Mouse (Mus musculus) limb, embryonic 14.5 days (tissue): ENCODE data around the gene Magohb. TPM values are rescaled to one million over a fixed set of nuclear protein-coding genes. Genes with fewer than 3 reads are reported as not detected.

Source experiments
- ATAC-seq: fragments of 200-750 bp; cut with Nextera tagmentation; 2 replicates; pipeline ENCODE4 v1.8.0; 2017; ENCODE audit warnings: low read depth, moderate number of reproducible peaks, moderate TSS enrichment; ENCODE audit not compliant: low FRiP score
- DNase-seq: peaks from one replicate; pipeline ENCODE4 v3.0.0-alpha.2; 2015; ENCODE audit warnings: low spot score
- H3K27ac ChIP-seq: fragments of 300-500 bp; sonication (generic); replicated peaks from 2 replicates; pipeline ENCODE4 v1.5.1; 2014; ENCODE audit warnings: low read depth, mild to moderate bottlenecking, low read length, moderate library complexity, mixed read lengths
- H3K27me3 ChIP-seq: fragments of 300-500 bp; sonication (generic); 2 replicates; pipeline ENCODE4 v1.6.1; 2014; ENCODE audit warnings: low read length, mixed read lengths; ENCODE audit not compliant: control insufficient read depth, insufficient read depth
- H3K36me3 ChIP-seq: fragments of 300-500 bp; sonication (generic); 2 replicates; pipeline ENCODE4 v1.6.1; 2014; ENCODE audit warnings: mild to moderate bottlenecking, low read length, moderate library complexity, mixed read lengths; ENCODE audit not compliant: control insufficient read depth, insufficient read depth
- H3K4me1 ChIP-seq: fragments of 300-500 bp; sonication (generic); 2 replicates; pipeline ENCODE4 v1.6.1; 2014; ENCODE audit warnings: antibody characterized with exemption, low read length, mixed read lengths; ENCODE audit not compliant: control insufficient read depth, insufficient read depth
- H3K4me2 ChIP-seq: fragments of 300-500 bp; sonication (generic); replicated peaks from 2 replicates; pipeline ENCODE4 v1.6.1; 2014; ENCODE audit warnings: low read depth, mild to moderate bottlenecking, low read length, moderate library complexity; ENCODE audit not compliant: severe bottlenecking
- H3K4me3 ChIP-seq: fragments of 300-500 bp; sonication (generic); replicated peaks from 2 replicates; pipeline ENCODE4 v1.5.1; 2014; ENCODE audit warnings: low read length
- H3K9ac ChIP-seq: fragments of 300-500 bp; sonication (generic); 2 replicates; pipeline ENCODE4 v1.6.1; 2014; ENCODE audit warnings: mild to moderate bottlenecking, low read depth, low read length, moderate library complexity; ENCODE audit not compliant: severe bottlenecking
- H3K9me3 ChIP-seq: fragments of 300-500 bp; sonication (generic); 2 replicates; pipeline ENCODE4 v1.6.1; 2016; ENCODE audit warnings: low read length; ENCODE audit not compliant: control insufficient read depth
- POLR2A ChIP-seq: fragments of 200-500 bp; IDR thresholded peaks from 2 replicates; pipeline ENCODE4 v1.8.0; 2012; ENCODE audit warnings: inconsistent platforms, mild to moderate bottlenecking, moderate library complexity, borderline replicate concordance; ENCODE audit not compliant: insufficient read depth, insufficient read length; ENCODE audit errors: extremely low read depth
- WGBS: fragments of 180-500 bp; shearing (Covaris S2); extraction: QIAGEN DNeasy Blood & Tissue Kit; methylation state at CpG from one replicate; pipeline ENCODE4 v1.1.7; 2014; 5-methylcytosine and 5-hydroxymethylcytosine counted together
- polyA plus RNA-seq, 2 experiments: library from polyadenylated mRNA; depleted of rRNA in 1 of 2; stranded (reverse) in 1 of 2; unstranded in 1 of 2; fragments of >200 nt; fragmentation: Nextera tagmentation in 1 of 2; extraction: Ambion mirVana in 1 of 2; gene quantifications; 2 replicates each; pipeline versions ENCODE4 v1.2.1 to v1.2.3; 2012 to 2014

The Magohb gene
- polyA plus RNA-seq, 2 experiments = 35.8 to 61.1 TPM

- Histone ChIP-seq H3K4me2 (no peak overlapping the region), H3K4me1 (no peaks in the 10 kb centered on the region), H3K36me3 (no peaks in the 10 kb centered on the region), H3K9me3 (no peaks in the 10 kb centered on the region), H3K9ac (no peak overlapping the region), H3K27me3 (no peaks in the 10 kb centered on the region), H3K4me3 (no peak overlapping the region), H3K27ac (no peak overlapping the region)
- no peak for TF ChIP-seq POLR2A
- no peak for ATAC-seq
- DNase-seq = no peak
- WGBS = 88% methylated on average over 3 of the region's 3 CpGs
Measured at GRCm38 (mm10) chr6:131262009-131262408, 31.0 kb downstream of the Magohb start.

DNA sequence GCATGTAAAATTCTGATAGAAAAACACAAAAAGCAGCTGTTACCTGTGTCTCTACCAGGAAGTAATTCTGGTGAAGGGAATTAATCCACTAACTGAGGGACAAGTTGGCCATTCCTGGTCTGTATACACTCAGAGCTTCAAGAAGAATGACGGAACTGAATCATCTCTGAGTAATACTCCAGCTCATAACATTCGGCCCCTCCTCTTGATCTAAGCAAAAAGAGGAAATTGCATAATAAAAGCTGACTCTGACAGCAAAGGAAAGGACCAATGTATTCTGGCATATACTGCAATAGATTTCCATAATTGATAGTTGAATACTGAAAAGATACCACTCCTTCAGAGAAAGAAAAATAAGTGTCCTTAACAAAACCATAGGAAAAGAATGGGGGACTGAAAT, 45.8 kb downstream of the Magohb start, which contains the start of gene Klra2:
Klra2 (minus strand) TSS at position 157 of the 400 bp plus-strand sequence.
- Histone ChIP-seq H3K4me2 (no peak within 1 kb of the TSS), H3K27ac (no peak within 1 kb of the TSS), H3K36me3 (no peaks in the 10 kb centered on the region), H3K4me3 (no peak within 1 kb of the TSS), H3K9me3 (no peaks in the 10 kb centered on the region), H3K4me1 (no peaks in the 10 kb centered on the region), H3K27me3 (no peaks in the 10 kb centered on the region), H3K9ac (no peak within 1 kb of the TSS)
- TF ChIP-seq POLR2A = no peak
- no peak for ATAC-seq
- no peak for DNase-seq
- 80% methylated on average over 2 of the region's 2 CpGs for WGBS

- Histone ChIP-seq H3K4me1 (no peaks in the 10 kb centered on the region), H3K36me3 (no peaks in the 10 kb centered on the region), H3K27me3 (no peaks in the 10 kb centered on the region), H3K9ac (no peak overlapping the region), H3K4me3 (no peak overlapping the region), H3K4me2 (no peak overlapping the region), H3K9me3 (no peaks in the 10 kb centered on the region), H3K27ac (no peak overlapping the region)
- no peak for TF ChIP-seq POLR2A
- WGBS = 82% methylated on average over 2 of the region's 2 CpGs
- no peak for DNase-seq
- no peak for ATAC-seq
Measured at GRCm38 (mm10) chr6:131245081-131245480, 48.0 kb downstream of the Magohb start.

Other genes starting within 250 kb of the Magohb start
- 0.20 and 0.22 TPM in 2 replicates for gene Klra2, start 45.9 kb downstream of the Magohb start, polyA plus RNA-seq (2012; rRNA removed)
- 0.14 TPM in 1 of 2 replicates, not detected in the other for gene Klra2, start 45.9 kb downstream of the Magohb start, polyA plus RNA-seq (2014; fragmentation: Nextera tagmentation; extraction: Ambion mirVana)
- 1.1 and 1.3 TPM in 2 replicates for gene Styk1, start 60.4 kb upstream of the Magohb start, polyA plus RNA-seq (2012; rRNA removed)
- 1.1 and 1.5 TPM in 2 replicates for gene Styk1, start 60.4 kb upstream of the Magohb start, polyA plus RNA-seq (2014; fragmentation: Nextera tagmentation; extraction: Ambion mirVana)
- gene Ybx3, start 95.2 kb upstream of the Magohb start, polyA plus RNA-seq (2012; rRNA removed) = 153 and 219 TPM in 2 replicates
- 77.9 and 88.7 TPM in 2 replicates for gene Ybx3, start 95.2 kb upstream of the Magohb start, polyA plus RNA-seq (2014; fragmentation: Nextera tagmentation; extraction: Ambion mirVana)
- not detected in 2 replicates for gene 5430401F13Rik, start 193.2 kb upstream of the Magohb start, polyA plus RNA-seq (2012; rRNA removed)
- gene 5430401F13Rik, start 193.2 kb upstream of the Magohb start, polyA plus RNA-seq (2014; fragmentation: Nextera tagmentation; extraction: Ambion mirVana) = not detected in 2 replicates
- gene Gm6619, start 193.2 kb upstream of the Magohb start, polyA plus RNA-seq (2012; rRNA removed) = not detected in 2 replicates
- not detected in 2 replicates for gene Gm6619, start 193.2 kb upstream of the Magohb start, polyA plus RNA-seq (2014; fragmentation: Nextera tagmentation; extraction: Ambion mirVana)